Mouse (Mus musculus) heart, postnatal 10 days (tissue): Measurements from ENCODE around the gene Tmem9. TPM values are rescaled to one million over a fixed set of nuclear protein-coding genes. Genes with fewer than 3 reads are reported as not detected.

Experiments
- DNase-seq, 2 experiments: peaks; one replicate each; pipeline ENCODE4 v3.0.0; 2021
- intact Hi-C: fragments of 180-260 bp; cut with DNase I; formaldehyde crosslinking; loops from one replicate; pipeline ENCODE4 v1.15.1; 2025
- total RNA-seq, 2 experiments: library from RNA; stranded (reverse); gene quantifications; 2 replicates each; pipeline ENCODE4 v1.2.3; 2021

Tmem9 gene
- total RNA-seq, 2 experiments from 2014 or later = 23.8 to 26.1 TPM

DNA sequence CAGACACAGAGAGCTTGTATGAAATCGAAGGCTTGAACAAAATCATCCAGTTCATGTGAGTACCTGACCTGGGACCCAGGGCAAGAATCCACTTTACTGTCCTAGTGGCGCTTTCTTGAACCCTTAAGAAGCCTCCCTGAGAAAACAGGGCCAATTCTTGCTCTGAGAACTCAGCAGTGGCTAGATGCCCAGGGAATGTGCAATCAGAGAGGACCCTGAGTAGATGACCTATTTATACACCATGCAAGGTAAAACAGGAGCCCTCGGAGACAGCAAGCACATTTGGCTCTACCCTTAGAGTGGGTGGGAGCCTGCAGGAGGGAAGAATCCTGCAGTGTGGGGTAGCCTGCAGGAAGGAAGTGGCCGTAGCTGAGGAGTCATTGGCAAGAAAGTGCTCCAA, 69.7 kb downstream of the Tmem9 start:
- DNase-seq = peak; percentile 26 to 29
- intact Hi-C loops = loop anchor here (2.0 kb wide), 1 partner anchor 31 kb away; no protein-coding TSS in a partner anchor

DNA sequence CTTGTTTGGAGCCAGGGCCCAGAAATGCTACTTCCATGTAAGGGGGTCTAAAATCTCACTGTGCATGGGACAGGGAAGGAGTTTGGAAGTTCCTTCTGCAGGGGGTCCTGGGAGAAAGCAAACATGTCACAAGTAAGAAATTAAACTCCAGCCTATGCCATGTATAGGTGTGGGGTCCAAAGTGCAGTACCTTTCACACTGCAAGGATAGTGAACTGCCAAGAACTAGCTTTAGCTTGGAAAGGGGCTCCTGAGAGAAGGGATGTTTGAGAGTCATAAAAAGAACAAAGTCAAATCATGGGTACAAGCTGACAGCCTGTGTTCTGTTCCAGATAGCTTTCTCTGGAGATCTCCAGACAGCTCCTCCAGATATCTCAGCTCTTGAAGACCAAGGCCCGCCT, 73.2 kb downstream of the Tmem9 start:
- no peak for DNase-seq
- intact Hi-C loops = no loop called here

Other genes starting within 250 kb of the Tmem9 start
- gene Phlda3, start 242.0 kb upstream of the Tmem9 start, total RNA-seq = 10 to 100 TPM; 35.4 to 36.7 TPM
- 100 to 1,000 TPM; 610 to 792 TPM for gene Tnni1, start 228.7 kb upstream of the Tmem9 start, total RNA-seq
- 10 to 100 TPM in 1 of 2 experiments, 1 to 10 TPM in 1; 9.4 to 10.8 TPM for gene Lad1, start 189.6 kb upstream of the Tmem9 start, total RNA-seq
- 1,000 to 10,000 TPM; 7,447 to 7,490 TPM for gene Tnnt2, start 171.8 kb upstream of the Tmem9 start, total RNA-seq
- gene Pkp1, start 88.9 kb upstream of the Tmem9 start, total RNA-seq = under 1 TPM; 0.10 to 0.14 TPM
- under 1 TPM; 0.05 TPM for gene Igfn1, start 1.8 kb upstream of the Tmem9 start, total RNA-seq
- gene Ascl5, start 42.7 kb downstream of the Tmem9 start, total RNA-seq = not detected
- gene Cacna1s, start 44.6 kb downstream of the Tmem9 start, total RNA-seq = 1 to 10 TPM in 1 of 2 experiments, under 1 TPM in 1; 0.94 to 1.2 TPM
- gene Kif21b, start 123.2 kb downstream of the Tmem9 start, total RNA-seq = 1 to 10 TPM; 1.3 to 1.6 TPM
- gene Mroh3, start 204.7 kb downstream of the Tmem9 start, total RNA-seq = not detected
- under 1 TPM in 1 of 2 experiments, not detected in 1; 0.14 TPM for gene Inava, start 226.1 kb downstream of the Tmem9 start, total RNA-seq